Mouse (Mus musculus): Measurements from ENCODE around the gene Tecr.
"Not testable (repeated sequence)": the region's sequence is repeated elsewhere in the genome, so short reads cannot be mapped to it uniquely, and the experiment has no call there.

The Tecr gene

GRCm38 (mm10) chr8:83618566-83618965 lies 10.8 kb upstream of the Tecr start:
- no peak for DNase-seq (ENCODE audit: low spot score)

- DNase-seq (ENCODE audit: low spot score), result no peak
Observed at GRCm38 (mm10) chr8:83617111-83617510, 9.3 kb upstream of the Tecr start.

GRCm38 (mm10) chr8:83616625-83617024 lies 8.9 kb upstream of the Tecr start:
- no peak for DNase-seq (ENCODE audit: low spot score)

GRCm38 (mm10) chr8:83613695-83614094 lies 5.9 kb upstream of the Tecr start:
- no peak for DNase-seq (ENCODE audit: low spot score)

- no peak for DNase-seq (ENCODE audit: low spot score)
Observed at GRCm38 (mm10) chr8:83611921-83612320, 4.2 kb upstream of the Tecr start.

- DNase-seq (ENCODE audit: low spot score), result no peak
Observed at GRCm38 (mm10) chr8:83609547-83610180, 1.9 kb upstream of the Tecr start.

- DNase-seq (ENCODE audit: low spot score), result no peak
Observed at GRCm38 (mm10) chr8:83609086-83609485, 1.3 kb upstream of the Tecr start.

GRCm38 (mm10) chr8:83608398-83608829 lies 643 bp upstream of the Tecr start:
- no peak for DNase-seq (ENCODE audit: low spot score)

GRCm38 (mm10) chr8:83602650-83603029 lies 5.1 kb downstream of the Tecr start:
- DNase-seq (ENCODE audit: low spot score), result no peak

GRCm38 (mm10) chr8:83599814-83600213 lies 8.0 kb downstream of the Tecr start:
- DNase-seq (ENCODE audit: low spot score), result no peak

- no peak for DNase-seq (ENCODE audit: low spot score)
Observed at GRCm38 (mm10) chr8:83598146-83598545, 9.6 kb downstream of the Tecr start.

GRCm38 (mm10) chr8:83596369-83596768 lies 11.4 kb downstream of the Tecr start:
- DNase-seq (ENCODE audit: low spot score), result no peak

GRCm38 (mm10) chr8:83595050-83595345 lies 12.8 kb downstream of the Tecr start:
- not testable (repeated sequence) for DNase-seq (ENCODE audit: low spot score)

- DNase-seq (ENCODE audit: low spot score), result peak; percentile 96
Observed at GRCm38 (mm10) chr8:83594167-83595049, 13.4 kb downstream of the Tecr start.

GRCm38 (mm10) chr8:83593325-83594166 lies 14.2 kb downstream of the Tecr start:
- DNase-seq (ENCODE audit: low spot score), result no peak

GRCm38 (mm10) chr8:83592682-83593081 lies 15.1 kb downstream of the Tecr start:
- no peak for DNase-seq (ENCODE audit: low spot score)

- DNase-seq (ENCODE audit: low spot score), result no peak
Observed at GRCm38 (mm10) chr8:83590488-83591023, 17.2 kb downstream of the Tecr start.

- no peak for DNase-seq (ENCODE audit: low spot score)
Observed at GRCm38 (mm10) chr8:83588886-83589285, 18.9 kb downstream of the Tecr start.

- DNase-seq (ENCODE audit: low spot score), result no peak
Observed at GRCm38 (mm10) chr8:83587644-83588043, 20.1 kb downstream of the Tecr start.

GRCm38 (mm10) chr8:83585333-83585732 lies 22.4 kb downstream of the Tecr start:
- DNase-seq (ENCODE audit: low spot score), result no peak

- no peak for DNase-seq (ENCODE audit: low spot score)
Observed at GRCm38 (mm10) chr8:83584771-83585170, 23.0 kb downstream of the Tecr start.

- DNase-seq (ENCODE audit: low spot score), result no peak
Observed at GRCm38 (mm10) chr8:83583236-83583635, 24.5 kb downstream of the Tecr start.

Data from testis, postnatal 14 days (tissue).